Mouse (Mus musculus) cortical plate, adult 2 months (tissue): ENCODE measurements around the gene Mpv17. TPM values are rescaled to one million over a fixed set of nuclear protein-coding genes. Genes with fewer than 3 reads are reported as not detected.

Experiments
- H3K27ac ChIP-seq: fragments of 200-500 bp; 2 replicates; pipeline ENCODE4 v1.5.1; 2012; ENCODE audit warnings: low read length, control low read depth, inconsistent platforms; ENCODE audit not compliant: insufficient read depth
- H3K4me1 ChIP-seq: fragments of 200-500 bp; 2 replicates; pipeline ENCODE4 v1.6.1; 2011; ENCODE audit warnings: low read length; ENCODE audit not compliant: control insufficient read depth, insufficient read depth
- H3K4me3 ChIP-seq: fragments of 200-500 bp; 2 replicates; pipeline ENCODE4 v1.5.1; 2011; ENCODE audit warnings: mild to moderate bottlenecking, low read length, control low read depth; ENCODE audit not compliant: insufficient read depth
- CTCF ChIP-seq: fragments of 200-500 bp; IDR thresholded peaks from 2 replicates; pipeline ENCODE4 v1.5.1; 2011; ENCODE audit warnings: mild to moderate bottlenecking, control low read depth, low read length; ENCODE audit not compliant: insufficient read depth; ENCODE audit errors: extremely low read depth
- POLR2A ChIP-seq: fragments of 200-500 bp; IDR thresholded peaks from 2 replicates; pipeline ENCODE4 v1.6.1; 2011; ENCODE audit warnings: mild to moderate bottlenecking, low read length, control low read depth; ENCODE audit not compliant: insufficient read depth; ENCODE audit errors: extremely low read depth
- polyA plus RNA-seq: library from polyadenylated mRNA; depleted of rRNA; stranded (reverse); fragments of >200 nt; gene quantifications from 2 replicates; pipeline ENCODE4 v1.2.3, GENCODE M21; 2012

The Mpv17 gene
- polyA plus RNA-seq, 1 experiment = 96.7 TPM

DNA sequence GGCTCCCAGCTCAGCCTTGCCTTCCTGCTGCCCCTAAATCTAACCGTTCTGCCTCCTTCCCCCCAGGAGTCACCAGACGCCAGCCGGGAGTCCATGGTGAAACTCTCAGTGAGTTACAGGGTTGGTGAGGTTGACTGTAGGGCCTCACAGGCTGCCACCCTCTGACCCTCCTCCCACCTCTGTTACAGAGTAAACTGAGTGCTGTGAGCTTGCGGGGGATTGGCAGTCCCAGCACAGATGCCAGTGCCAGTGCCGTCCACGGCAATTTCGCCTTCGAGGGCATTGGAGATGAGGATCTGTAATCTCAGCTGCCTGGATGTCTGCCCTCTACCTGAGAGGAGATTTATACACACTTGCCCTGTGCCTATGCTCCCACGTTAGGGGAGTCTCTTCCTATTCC lies 44.1 kb upstream of the Mpv17 start:
- no peak overlapping the region for H3K27ac ChIP-seq
- no peak overlapping the region for H3K4me3 ChIP-seq
- TF ChIP-seq CTCF = no peak
- TF ChIP-seq POLR2A = peak; percentile 5; the same call in 1 of the 2 replicates
- H3K4me1 ChIP-seq = peaks cover 2% of the 10 kb centered on the region; the same call in 1 of the 2 replicates

DNA sequence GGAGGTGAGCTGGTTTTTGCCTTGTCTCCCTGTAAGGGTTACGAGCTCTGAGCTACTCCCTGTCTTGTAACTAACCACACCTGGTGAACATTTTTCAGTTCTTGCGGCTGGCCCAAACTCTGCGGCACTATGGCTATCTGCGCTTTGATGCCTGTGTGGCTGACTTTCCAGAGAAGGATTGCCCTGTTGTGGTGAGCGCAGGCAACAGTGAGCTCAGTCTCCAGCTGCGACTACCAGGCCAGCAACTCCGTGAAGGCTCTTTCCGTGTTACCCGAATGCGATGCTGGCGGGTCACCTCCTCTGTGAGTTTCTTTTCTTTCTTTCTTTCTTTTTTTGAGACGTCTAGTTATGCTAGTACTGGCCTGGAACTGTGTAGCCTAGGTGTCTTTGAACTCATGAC lies 43.0 kb upstream of the Mpv17 start:
- Histone ChIP-seq H3K4me1 (peaks cover 2% of the 10 kb centered on the region; the same call in 1 of the 2 replicates), H3K27ac (no peak overlapping the region), H3K4me3 (no peak overlapping the region)
- TF ChIP-seq CTCF (no peak), POLR2A (no peak)

DNA sequence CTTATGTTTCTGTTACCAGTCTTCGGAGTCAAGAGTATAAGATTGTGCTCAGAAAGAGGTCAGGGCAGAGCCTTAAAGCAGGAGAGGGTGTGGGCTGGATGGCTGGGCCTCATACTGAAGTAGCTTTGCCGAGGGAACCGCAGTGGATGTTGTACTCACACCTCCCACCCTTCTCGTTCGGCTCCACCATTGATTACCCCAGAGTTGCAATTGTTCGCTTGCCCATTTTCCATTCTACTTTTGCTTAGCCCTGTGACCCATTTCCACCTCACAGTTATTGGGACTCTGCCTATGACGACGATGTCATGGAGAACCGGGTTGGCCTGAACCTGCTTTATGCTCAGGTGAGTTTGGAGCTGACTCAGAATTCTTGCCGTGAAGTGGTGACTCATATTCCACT lies 42.2 kb upstream of the Mpv17 start:
- peaks cover 4% of the 10 kb centered on the region for H3K4me1 ChIP-seq

DNA sequence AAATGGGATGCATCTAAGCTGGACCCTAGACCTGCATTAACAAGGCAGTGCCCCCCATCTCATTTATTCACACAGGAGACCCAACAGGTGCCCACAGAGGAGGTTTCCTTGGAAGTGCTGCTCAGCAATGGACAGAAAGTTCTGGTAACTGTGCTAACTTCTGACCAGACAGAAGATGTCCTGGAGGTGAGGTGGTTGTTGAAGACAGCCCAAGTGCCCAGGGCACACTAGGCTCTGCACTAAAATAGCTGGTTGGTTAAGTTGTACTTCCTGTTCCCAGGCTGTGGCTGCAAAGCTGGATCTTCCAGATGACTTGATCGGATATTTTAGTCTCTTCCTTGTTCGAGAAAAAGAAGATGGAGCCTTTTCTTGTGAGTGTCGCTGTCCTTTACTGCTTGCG lies 41.6 kb upstream of the Mpv17 start:
- Histone ChIP-seq H3K4me3 (no peak overlapping the region), H3K4me1 (peaks cover 4% of the 10 kb centered on the region), H3K27ac (no peak overlapping the region)
- TF ChIP-seq POLR2A (no peak), CTCF (no peak)

More for the DNA sequence above, 42.2 kb upstream of the Mpv17 start:
- H3K4me3 ChIP-seq = no peak overlapping the region
- H3K27ac ChIP-seq = no peak overlapping the region
- no peak for TF ChIP-seq POLR2A

DNA sequence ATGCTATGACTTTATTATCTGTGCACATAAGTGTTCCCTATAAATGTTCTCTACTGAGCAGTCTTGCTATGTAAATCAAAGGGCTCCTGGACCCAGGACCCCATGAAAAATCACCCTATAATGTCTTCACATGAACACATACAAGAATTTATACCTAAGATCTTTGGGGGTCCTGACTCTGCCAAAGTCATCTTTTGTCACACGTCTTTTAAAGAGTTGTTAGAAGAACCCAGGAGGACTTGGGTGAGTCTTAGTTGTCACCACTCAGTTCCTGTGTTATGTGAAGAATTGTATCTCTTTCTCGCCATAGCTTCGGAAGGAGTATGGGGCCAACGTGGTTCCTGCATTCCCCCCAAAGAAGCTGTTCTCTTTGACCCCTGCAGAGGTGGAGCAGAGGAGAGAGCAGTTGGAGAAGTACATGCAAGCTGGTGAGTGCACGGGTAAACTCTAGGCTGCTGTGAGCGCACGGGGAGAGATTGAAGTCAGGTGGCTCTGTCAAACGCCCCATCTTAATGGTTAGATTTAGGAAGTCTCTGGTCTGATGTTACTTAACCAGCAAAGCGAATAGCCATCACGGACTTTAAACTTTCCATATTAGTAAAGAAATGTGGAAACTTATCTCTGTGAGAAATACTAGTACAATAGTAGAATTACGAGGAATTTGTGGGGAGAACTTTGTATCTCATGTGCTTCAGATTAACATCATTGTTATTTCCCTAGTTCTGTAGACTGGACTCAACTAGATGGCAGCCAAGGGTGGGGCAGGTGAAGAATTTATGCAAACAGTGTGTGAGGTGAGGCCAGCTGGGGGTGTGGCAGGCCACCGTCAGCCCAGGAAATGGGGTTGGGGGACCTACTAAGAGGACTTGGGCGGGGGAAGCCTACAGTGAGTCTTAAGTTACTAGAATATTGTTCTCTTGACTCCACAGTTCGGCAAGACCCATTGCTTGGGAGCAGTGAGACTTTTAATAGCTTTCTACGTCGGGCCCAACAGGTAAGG lies 40.7 kb upstream of the Mpv17 start:
- no peak overlapping the region for H3K27ac ChIP-seq
- peaks cover 4% of the 10 kb centered on the region for H3K4me1 ChIP-seq
- no peak overlapping the region for H3K4me3 ChIP-seq
- TF ChIP-seq CTCF (no peak), POLR2A (no peak)

DNA sequence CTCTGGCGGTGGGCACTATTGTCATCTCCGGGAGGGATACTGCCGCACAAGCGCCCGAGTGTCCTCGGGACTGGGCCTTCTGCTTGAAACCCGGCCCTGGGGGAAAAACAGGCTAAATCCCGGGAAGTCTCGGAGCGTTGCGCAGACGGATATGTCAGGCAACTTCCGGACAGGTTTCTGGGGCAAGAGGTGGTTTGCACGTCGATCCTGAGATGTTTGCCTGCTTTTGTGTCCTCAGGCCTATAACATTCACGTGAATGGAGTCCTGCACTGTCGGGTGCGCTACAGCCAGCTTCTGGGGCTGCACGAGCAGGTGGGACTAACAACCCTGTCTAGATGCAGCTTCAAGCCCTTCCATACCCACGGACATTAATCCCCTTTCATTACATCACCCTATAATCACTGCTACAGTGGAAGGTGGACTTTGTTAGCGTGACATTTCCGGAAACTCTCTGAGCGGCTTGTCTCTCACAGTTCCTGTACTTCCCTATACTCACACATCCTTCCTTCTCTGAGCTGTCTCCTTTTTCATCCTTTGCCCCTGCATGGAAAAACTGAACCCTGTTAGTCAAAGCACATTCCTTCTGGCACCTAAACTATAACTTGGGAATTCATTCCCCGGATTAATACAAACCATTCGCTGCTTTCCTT lies 39.7 kb upstream of the Mpv17 start:
- Histone ChIP-seq H3K4me1 (peaks cover 4% of the 10 kb centered on the region), H3K27ac (peak overlapping the region; percentile 26), H3K4me3 (peak overlapping the region; percentile 71)
- TF ChIP-seq CTCF (no peak), POLR2A (no peak)

DNA sequence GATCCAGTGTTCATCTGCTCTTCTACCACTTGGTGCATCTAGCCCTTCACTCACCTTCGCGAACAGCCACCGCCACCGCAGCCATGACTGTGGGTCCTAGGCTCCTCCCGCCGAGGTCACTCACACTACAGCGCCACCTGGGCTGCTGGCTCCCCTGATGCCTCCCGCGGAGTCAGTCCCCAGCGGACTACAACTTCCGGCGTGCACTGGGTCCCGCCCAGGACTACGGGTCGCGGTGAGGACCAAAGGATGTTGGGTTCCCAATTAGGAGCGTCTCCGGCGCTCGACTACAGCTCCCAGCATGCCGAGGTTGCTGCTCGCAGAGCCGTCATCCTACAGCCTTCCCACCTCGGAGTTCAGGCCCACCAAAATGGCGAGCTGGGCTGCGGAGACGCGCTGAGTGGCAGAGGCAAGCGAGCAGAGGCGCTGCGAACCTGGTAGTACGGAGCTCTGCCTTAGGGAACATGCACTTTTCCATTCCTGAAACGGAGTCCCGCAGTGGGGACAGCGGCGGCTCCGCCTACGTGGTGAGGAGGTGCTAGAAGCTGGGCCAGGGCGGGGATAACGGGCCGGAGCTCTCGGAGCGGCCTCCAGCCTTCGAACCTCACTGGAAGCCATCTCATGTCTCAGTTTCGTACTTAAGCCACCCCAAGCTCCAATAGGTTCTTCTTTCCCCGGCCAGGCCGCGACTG lies 39.0 kb upstream of the Mpv17 start, which contains the start of the genes Snx17 and Eif2b4:
Gene Snx17 (plus strand): TSS at position 289 of the 692 bp plus-strand sequence.
Gene Eif2b4 (minus strand): TSS at position 492 of the 692 bp plus-strand sequence.
- TF ChIP-seq POLR2A = peak; percentile 86
- 0 out of 2 replicates have a peak, but pooled peaks have one; percentile 12 for TF ChIP-seq CTCF
- Histone ChIP-seq H3K4me3 (peak within 1 kb of the TSS; percentile 71), H3K4me1 (peaks cover 4% of the 10 kb centered on the region), H3K27ac (peak within 1 kb of the TSS; percentile 26)

DNA sequence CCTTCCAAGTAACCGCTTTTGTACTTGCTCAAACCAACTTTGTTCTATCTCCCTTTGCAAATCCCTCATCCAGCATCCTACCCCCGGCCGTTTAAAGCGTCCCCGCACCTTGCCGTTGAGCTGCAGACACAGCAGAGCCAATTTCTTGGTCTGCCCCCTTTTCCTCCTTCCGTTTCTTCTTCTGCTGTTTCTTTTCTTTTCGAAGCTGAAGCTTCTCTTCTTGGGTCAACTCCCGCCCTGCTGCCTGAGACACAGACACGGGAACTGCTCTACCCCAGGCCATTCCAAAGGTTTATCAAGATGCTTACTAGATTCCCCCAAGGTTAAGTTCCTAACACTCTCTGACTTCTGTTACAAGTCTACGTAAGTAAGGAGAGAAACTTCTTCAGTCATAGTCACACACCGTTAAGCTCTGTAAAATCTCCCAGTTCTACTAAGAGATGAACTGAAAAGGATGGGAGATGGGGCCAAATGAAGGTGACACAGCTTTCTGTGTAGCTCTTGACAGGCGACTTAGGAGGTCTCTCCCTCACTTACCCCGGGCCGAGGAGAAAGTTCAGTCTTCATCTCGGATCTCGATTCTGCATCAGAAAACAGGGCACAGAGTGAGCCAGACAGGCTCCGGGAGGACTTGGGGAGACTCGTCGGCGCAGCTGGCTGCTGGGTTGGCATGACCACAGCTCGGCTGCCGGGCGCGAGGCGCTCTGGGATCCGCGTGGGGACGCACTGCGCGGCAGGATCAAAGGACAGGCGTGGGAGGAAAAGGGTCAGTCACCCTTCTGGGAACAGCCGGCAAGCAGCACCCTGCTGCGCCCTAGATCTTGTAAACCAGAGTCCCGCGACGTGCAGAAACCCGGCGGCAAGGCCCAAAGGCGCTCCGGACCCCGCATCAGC lies 38.2 kb upstream of the Mpv17 start:
- Histone ChIP-seq H3K4me1 (peaks cover 4% of the 10 kb centered on the region), H3K27ac (peak overlapping the region; percentile 17), H3K4me3 (peak overlapping the region; percentile 71)
- TF ChIP-seq CTCF = no peak
- TF ChIP-seq POLR2A = no peak
